Mouse (Mus musculus): ENCODE measurements at regions not wholly inside any gene's neighbourhood (a gene's known extent, or its start where the extent isn't known, plus 50 kb on each side); places are given as distances from the start of the nearest gene placed in this dataset.

DNA sequence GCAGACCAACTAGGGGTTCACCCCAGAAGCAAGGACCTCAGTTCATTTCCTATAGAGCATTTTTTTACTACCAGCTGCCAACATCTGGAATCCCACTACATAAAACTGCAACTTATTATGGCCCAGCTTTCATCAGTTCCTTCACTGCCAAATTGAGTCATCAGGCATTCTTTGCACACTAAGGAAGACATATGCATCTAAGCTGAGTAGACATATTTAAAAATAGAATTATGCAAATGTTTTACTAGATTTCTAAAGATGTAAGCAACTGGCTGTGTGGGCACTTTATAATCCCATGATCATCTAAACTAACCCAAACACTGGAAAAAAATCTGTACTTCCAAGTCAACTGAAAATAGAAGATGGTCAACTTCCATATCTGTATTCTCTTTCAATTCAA, 415.9 kb upstream of the Rarb start:
- no peak overlapping the region for H3K27ac ChIP-seq (ENCODE audit: control insufficient read depth, insufficient read depth, low read length)
- H3K27me3 ChIP-seq (ENCODE audit: control insufficient read depth, insufficient read depth, low read length) = no peaks in the 10 kb centered on the region
- no peak for DNase-seq
- TF ChIP-seq CTCF (IDR thresholded peaks at IDR 0.05; ENCODE audit: borderline replicate concordance, control insufficient read depth, extremely low read depth, insufficient read depth, low read length, poor library complexity) (no peak), POLR2A (IDR thresholded peaks at IDR 0.05; ENCODE audit: control insufficient read depth, extremely low read depth, insufficient read depth, low read length, poor library complexity) (no peak)
- H3K36me3 ChIP-seq (ENCODE audit: control insufficient read depth, insufficient read depth, low read length) = no peaks in the 10 kb centered on the region
- H3K4me1 ChIP-seq (replicated peaks; ENCODE audit: control insufficient read depth, insufficient read depth, low read length) = no peaks in the 10 kb centered on the region
- no peak overlapping the region for H3K4me3 ChIP-seq (ENCODE audit: control insufficient read depth, insufficient read depth, low read length)

DNA sequence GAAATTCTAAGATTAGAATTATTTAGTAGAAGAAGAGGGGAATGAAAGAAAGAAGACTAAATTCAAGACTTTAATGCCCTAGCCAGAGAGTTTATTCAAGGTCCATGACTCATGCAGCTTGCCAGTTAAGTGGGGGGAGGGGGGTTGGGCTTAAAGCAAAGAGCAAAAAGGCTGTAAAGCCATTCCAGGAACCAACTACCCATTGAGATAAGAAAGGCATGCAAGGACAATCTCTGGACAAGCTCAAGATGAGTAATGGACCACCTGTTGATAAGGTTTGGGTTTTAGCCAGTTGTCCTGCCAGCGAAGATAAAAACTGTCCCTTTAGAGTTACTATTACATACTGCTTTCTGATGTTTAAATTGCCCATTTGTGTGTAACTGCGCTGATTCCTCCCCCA, 392.5 kb upstream of the Rarb start:
- H3K4me1 ChIP-seq (replicated peaks; ENCODE audit: control insufficient read depth, insufficient read depth, low read length) = no peaks in the 10 kb centered on the region
- 86% methylated on average over 2 of the region's 2 CpGs for WGBS
- no peak overlapping the region for H3K4me3 ChIP-seq (ENCODE audit: control insufficient read depth, insufficient read depth, low read length)
- no peak overlapping the region for H3K27ac ChIP-seq (ENCODE audit: control insufficient read depth, insufficient read depth, low read length)
- H3K27me3 ChIP-seq (ENCODE audit: control insufficient read depth, insufficient read depth, low read length) = no peaks in the 10 kb centered on the region
- no peaks in the 10 kb centered on the region for H3K36me3 ChIP-seq (ENCODE audit: control insufficient read depth, insufficient read depth, low read length)
- no peak for DNase-seq
- TF ChIP-seq POLR2A (IDR thresholded peaks at IDR 0.05; ENCODE audit: control insufficient read depth, extremely low read depth, insufficient read depth, low read length, poor library complexity) = no peak
- no peak for TF ChIP-seq CTCF (IDR thresholded peaks at IDR 0.05; ENCODE audit: borderline replicate concordance, control insufficient read depth, extremely low read depth, insufficient read depth, low read length, poor library complexity)

DNA sequence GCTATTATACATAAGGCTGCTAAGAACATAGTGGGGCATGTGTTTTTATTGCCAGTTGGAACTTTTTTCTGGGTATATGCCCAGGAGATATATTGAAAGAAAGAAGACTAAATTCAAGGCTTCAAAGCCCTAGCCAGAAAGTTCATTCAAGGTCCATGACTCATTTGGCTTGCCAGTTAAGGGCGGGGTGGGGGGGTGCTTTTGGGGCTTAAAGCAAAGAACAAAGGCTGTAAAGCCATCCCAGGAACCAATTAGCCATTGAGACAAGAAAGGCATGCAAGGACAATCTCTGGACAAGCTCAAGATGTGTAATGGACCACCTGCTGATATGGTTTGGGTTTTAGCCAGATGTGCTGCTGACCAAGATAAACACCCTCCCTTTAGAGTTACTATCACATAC, 386.7 kb upstream of the Rarb start:
- H3K36me3 ChIP-seq (ENCODE audit: control insufficient read depth, insufficient read depth, low read length) = no peaks in the 10 kb centered on the region
- no peak for DNase-seq
- no peak overlapping the region for H3K4me3 ChIP-seq (ENCODE audit: control insufficient read depth, insufficient read depth, low read length)
- no peak overlapping the region for H3K27ac ChIP-seq (ENCODE audit: control insufficient read depth, insufficient read depth, low read length)
- TF ChIP-seq POLR2A (IDR thresholded peaks at IDR 0.05; ENCODE audit: control insufficient read depth, extremely low read depth, insufficient read depth, low read length, poor library complexity) (no peak), CTCF (IDR thresholded peaks at IDR 0.05; ENCODE audit: borderline replicate concordance, control insufficient read depth, extremely low read depth, insufficient read depth, low read length, poor library complexity) (no peak)
- no peaks in the 10 kb centered on the region for H3K27me3 ChIP-seq (ENCODE audit: control insufficient read depth, insufficient read depth, low read length)
- WGBS = 97% methylated on average over 1 of the region's 1 CpGs
- no peaks in the 10 kb centered on the region for H3K4me1 ChIP-seq (replicated peaks; ENCODE audit: control insufficient read depth, insufficient read depth, low read length)

DNA sequence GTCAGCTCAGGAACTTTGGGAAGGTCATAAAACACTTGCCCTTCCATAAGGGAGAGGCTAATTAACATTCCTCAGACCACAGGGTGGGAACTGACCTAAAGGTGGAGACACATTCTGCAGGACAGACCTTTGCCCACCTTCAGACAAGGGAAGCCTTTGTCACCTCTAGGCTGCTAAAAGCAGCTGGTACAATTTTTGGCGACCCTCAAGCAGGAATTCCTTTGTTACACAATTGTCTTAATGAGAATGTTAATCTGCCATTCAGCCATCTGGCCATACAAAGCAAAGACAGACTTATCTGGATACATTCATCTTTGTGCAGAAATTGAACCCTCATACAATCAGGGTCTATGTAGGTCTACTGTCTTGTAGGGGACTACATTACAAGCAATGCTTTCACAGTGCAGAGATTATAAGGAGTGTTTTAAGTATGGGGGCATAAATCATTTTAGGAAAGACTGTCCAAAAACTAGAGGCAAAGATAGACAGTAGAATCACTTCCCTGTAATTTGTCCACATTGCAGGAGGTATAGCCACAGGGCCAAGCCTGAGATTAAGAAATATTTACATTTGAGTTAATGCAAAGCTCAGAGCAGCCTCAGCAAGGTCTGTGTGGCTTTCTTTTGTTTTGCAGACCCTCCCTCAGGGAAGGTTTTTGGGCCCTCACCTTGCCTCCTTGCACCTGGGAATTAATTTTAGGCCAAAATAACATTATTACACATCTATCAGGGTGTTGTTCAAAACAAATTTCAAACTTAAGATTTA, 384.5 kb upstream of the Rarb start:
- Histone ChIP-seq H3K36me3 (ENCODE audit: control insufficient read depth, insufficient read depth, low read length) (no peaks in the 10 kb centered on the region), H3K4me1 (replicated peaks; ENCODE audit: control insufficient read depth, insufficient read depth, low read length) (no peaks in the 10 kb centered on the region), H3K4me3 (ENCODE audit: control insufficient read depth, insufficient read depth, low read length) (no peak overlapping the region), H3K27me3 (ENCODE audit: control insufficient read depth, insufficient read depth, low read length) (no peaks in the 10 kb centered on the region), H3K27ac (ENCODE audit: control insufficient read depth, insufficient read depth, low read length) (no peak overlapping the region)
- no peak for DNase-seq
- no peak for TF ChIP-seq POLR2A (IDR thresholded peaks at IDR 0.05; ENCODE audit: control insufficient read depth, extremely low read depth, insufficient read depth, low read length, poor library complexity)
- TF ChIP-seq CTCF (IDR thresholded peaks at IDR 0.05; ENCODE audit: borderline replicate concordance, control insufficient read depth, extremely low read depth, insufficient read depth, low read length, poor library complexity) = no peak
- WGBS = 77% methylated on average over 1 of the region's 1 CpGs

DNA sequence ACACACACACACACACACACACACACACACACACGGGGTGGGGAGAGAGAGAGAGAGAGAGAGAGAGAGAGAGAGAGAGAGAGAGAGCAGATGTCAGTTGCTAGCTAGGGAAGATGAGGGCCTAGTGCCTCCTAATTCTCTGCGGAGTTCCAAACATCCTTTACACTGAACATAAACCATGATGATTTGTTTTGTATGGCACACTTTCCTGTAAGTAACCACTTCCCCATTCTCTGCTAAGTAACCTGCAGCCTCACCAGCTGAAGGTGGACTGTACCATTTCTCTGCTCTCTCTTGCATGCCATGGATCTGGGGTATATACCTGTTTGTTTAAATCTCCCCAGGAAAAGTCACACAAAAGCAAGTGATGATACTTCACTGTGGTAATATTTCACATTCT, 374.0 kb upstream of the Rarb start:
- Histone ChIP-seq H3K36me3 (ENCODE audit: control insufficient read depth, insufficient read depth, low read length) (no peaks in the 10 kb centered on the region), H3K27me3 (ENCODE audit: control insufficient read depth, insufficient read depth, low read length) (no peaks in the 10 kb centered on the region), H3K4me3 (ENCODE audit: control insufficient read depth, insufficient read depth, low read length) (no peak overlapping the region), H3K4me1 (replicated peaks; ENCODE audit: control insufficient read depth, insufficient read depth, low read length) (no peaks in the 10 kb centered on the region), H3K27ac (ENCODE audit: control insufficient read depth, insufficient read depth, low read length) (no peak overlapping the region)
- WGBS = 9% methylated on average over 2 of the region's 2 CpGs
- DNase-seq = no peak
- no peak for TF ChIP-seq CTCF (IDR thresholded peaks at IDR 0.05; ENCODE audit: borderline replicate concordance, control insufficient read depth, extremely low read depth, insufficient read depth, low read length, poor library complexity)

DNA sequence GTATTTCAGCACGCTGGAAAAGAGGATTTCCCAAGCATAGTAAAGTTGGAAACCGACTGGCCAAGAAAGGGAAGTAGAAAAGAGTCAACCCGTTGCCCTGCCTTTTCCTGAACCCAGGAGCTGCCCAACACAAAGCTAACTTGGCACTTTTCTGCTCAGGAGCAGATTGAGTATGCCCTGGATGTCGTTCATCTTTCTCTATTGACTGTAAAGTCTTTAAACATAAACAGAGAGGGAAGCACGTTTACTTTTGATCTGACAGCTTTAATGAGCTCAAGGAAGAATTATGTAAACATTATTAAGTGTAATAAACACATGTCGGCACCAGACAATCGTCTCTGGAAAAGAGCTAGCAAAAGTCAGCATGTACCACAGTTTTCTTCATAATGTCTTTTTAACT, 354.3 kb upstream of the Rarb start:
- Histone ChIP-seq H3K4me1 (replicated peaks; ENCODE audit: control insufficient read depth, insufficient read depth, low read length) (no peaks in the 10 kb centered on the region), H3K27me3 (ENCODE audit: control insufficient read depth, insufficient read depth, low read length) (no peaks in the 10 kb centered on the region), H3K27ac (ENCODE audit: control insufficient read depth, insufficient read depth, low read length) (no peak overlapping the region), H3K4me3 (ENCODE audit: control insufficient read depth, insufficient read depth, low read length) (no peak overlapping the region), H3K36me3 (ENCODE audit: control insufficient read depth, insufficient read depth, low read length) (no peaks in the 10 kb centered on the region)
- DNase-seq = no peak
- 22% methylated on average over 7 of the region's 7 CpGs for WGBS
- TF ChIP-seq CTCF (IDR thresholded peaks at IDR 0.05; ENCODE audit: borderline replicate concordance, control insufficient read depth, extremely low read depth, insufficient read depth, low read length, poor library complexity) (no peak), POLR2A (IDR thresholded peaks at IDR 0.05; ENCODE audit: control insufficient read depth, extremely low read depth, insufficient read depth, low read length, poor library complexity) (no peak)

Measured in thymus, adult 2 months (tissue).